Mouse (Mus musculus) cerebellum, adult 9-11 months (tissue): ENCODE measurements at regions not wholly inside any gene's neighbourhood (a gene's known extent, or its start where the extent isn't known, plus 50 kb on each side); places are given as distances from the start of the nearest gene placed in this dataset.

Source experiments
- DNase-seq: peaks from one replicate; pipeline ENCODE4 v3.0.0; 2022

DNA sequence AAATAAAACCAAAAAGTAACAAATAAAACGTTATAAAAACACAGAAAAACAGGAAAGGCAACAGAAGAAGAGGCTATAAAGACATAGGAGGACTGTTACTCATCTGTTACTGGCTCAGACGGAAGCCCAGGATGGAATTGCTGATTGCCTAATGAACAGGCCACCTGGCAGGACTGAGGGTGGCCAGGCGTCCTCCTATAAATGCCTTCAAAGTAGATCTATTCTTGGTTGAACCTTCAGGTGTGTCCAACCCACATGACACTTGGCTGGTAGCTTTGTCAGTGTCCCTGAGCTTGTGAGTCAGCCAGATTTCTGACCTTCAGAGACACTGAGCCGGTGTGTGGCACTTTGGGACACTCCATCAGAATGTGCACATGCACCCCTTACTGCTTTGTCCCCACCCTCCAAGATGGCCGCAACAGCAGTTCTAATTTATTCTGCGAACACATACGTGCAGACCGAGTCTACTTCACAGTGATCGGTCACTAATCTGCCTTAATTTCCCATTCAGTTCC lies 222.5 kb upstream of the Runx1 start:
- peak; percentile 37 for DNase-seq

DNA sequence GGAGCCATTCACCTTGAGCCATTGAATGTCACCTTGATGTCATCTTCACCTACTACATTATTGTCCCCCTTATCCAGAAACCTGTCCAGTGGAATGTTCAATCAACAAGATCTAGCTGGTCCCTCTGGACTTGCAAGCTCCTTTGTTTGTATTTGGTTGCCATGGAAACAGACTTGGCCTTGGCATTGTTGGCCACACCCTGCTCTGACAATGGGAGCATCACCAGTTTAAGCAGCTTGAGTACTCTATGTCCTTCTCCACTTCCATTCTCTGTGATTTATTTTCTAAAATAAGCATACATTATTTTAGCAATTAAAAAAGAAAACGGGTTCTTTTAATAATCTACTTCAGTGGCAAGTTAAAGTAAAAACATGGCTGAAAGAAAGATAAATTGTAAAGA lies 221.6 kb upstream of the Runx1 start:
- no peak for DNase-seq

DNA sequence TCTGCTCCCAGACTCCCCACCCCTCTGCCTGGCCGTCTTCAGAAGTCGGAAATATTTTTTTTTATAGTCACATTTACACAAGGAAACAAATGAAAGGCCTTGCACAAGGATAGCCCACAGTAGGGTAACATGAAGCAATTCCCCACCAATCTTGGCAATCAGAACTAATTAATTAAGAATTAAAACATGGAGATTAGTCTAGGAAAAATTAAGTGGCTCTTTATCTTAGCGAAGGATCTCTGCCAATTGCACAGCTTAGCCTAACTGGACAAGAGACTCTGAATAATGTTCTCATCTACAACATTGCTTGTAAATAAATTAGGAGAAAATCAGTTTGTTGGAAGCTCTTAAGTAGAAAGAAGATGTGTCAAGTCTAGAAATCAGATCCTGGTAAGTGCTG lies 220.3 kb upstream of the Runx1 start:
- DNase-seq, result no peak

DNA sequence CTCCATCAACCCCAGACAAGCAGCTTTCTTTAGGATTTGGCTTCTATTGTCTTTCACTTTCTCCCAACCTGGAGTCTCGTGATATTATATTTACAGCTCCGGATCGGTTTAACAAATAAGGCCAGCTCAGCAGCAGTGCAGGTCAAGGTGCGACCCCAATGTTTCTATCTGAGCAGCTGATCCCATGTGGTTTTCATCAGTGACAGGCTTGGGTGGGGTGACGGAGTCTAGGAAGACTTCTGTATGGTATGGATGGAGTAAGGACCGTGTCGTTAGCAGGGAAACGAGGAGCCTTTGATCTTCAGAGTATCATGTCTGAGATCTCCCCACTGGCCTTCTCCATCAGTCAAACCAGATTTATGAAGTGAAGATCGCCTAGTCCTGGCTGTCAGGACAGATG lies 217.4 kb upstream of the Runx1 start:
- no peak for DNase-seq

DNA sequence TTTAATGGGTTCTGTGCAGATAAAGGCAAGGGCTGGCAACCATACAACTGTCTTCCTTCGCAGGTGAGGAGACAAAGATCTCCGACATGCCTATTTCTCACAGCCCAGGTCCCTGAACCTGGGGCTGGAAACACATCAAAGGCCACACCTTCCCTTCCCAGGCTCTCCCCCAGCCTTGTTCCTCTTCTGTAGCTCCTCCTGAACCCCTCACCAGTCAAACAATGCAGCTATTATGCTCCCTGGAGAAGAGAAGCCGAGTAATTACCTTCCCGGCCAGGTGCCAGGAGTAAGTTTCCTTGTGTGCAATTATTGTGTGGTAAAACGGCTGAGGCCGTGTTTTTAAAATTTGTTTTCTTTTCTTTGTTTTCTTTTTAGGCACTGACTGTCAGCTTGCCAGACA lies 217.0 kb upstream of the Runx1 start:
- DNase-seq, result no peak

DNA sequence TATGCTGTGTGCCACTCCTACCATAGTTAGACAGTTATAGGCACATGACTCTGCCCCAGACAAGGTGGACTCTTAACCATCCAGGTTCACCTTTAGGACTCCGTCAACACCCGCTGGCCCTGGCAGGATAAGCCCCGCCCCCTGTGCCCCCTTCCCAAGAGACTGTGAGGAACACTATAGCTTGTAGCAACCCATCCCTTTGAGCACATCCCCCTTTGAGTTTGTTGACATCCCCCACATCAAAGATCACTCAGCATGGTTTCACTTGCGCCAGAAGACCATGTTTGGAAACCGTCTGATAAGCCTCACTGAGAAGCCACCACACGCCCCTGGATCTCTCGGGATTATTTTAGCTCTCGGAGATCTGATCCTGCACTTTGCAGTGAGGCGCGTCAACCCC lies 216.5 kb upstream of the Runx1 start:
- no peak for DNase-seq

DNA sequence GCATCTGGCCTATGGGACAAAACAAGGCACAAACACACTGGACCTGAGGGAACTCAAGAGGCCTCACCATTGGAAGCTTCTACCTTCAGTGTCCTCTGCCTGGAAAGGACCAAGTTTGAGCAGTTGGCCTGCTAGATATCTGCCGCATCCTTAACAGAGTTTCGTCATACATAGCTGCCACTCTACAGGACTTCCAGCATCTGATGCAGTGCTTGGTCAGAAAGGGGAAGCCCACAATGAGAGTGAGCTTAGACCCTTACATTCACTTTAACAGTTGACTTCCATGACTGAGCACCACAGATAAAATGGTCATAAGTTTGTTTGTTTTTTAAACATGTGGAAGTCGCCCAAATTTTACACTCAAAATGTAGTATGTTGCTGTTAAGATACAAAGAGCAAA lies 215.9 kb upstream of the Runx1 start:
- no peak for DNase-seq

DNA sequence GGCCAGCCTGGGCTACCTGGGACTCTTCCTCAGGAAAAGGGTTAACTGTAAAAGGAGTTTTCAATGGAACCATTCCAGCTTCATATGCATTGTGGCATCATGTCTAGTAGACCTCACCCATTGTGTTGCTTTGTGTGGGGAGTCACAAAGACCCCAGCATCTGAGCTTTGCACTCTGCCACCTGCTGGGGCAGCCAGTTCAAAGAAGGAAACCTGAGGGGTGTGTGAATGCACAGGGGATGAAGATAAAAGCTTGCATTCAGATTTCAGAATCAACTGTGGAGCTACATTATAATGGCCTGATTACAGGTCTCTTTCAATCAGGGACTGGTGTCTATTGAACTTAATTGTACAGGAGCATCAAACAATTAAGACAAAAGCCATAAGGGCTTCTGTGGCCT lies 215.4 kb upstream of the Runx1 start:
- no peak for DNase-seq

DNA sequence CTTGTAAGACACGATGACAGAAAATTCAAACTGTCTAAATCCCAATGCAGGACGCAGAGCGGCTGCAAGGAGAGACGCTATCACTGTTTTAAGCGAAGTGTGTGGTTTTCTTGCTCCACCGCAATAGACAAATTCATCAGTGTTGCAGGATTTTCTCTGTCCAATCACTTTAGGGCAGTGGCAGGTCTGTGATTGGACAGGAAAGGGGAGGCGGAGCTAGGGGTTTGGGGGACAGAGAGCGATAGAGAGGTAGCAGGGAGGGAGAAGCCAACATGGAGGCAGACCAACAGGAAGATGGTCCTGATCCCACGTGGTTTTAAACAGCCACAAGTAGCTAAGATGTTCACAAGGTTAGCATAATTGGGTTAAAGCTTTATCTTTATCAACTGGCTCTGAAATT lies 209.7 kb upstream of the Runx1 start:
- DNase-seq, result no peak

DNA sequence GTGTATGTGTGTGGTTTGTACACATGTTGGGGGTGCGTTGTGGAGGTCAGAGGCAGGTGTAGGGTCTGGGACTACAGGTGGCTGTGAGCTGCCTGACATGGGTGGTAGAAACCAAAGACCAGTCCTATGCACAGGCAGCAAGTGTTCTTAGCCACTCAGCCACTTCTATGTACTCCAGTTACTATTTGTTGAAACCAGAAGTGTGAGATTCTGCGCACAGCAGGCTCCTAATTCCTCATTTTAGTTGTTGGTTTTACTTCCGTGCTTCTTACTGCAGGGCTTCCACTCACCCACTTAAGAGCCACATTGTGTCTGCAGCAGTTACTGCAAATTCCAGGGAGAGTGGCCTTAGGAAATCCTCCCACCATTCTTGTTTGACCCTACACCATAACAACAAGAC lies 208.0 kb upstream of the Runx1 start:
- no peak for DNase-seq

DNA sequence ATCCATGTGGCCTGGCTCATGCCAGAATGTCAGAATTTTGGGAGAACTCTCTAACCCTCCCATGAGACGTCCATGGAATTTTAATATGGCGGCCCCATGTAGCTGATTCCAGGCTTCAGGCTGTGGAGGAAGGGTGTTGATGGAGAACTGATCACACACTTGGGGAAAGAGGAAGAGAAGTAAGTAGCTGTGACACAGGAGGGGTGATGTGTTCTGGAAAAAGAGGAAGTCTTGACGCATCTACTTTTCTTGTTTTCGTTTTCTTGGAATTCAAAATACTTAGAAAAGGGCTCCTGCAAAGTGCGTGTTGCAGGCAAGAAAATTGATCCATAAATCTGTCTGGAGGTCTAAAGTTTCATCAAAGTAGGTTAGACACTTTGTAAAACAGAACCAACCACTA lies 205.7 kb upstream of the Runx1 start:
- no peak for DNase-seq

DNA sequence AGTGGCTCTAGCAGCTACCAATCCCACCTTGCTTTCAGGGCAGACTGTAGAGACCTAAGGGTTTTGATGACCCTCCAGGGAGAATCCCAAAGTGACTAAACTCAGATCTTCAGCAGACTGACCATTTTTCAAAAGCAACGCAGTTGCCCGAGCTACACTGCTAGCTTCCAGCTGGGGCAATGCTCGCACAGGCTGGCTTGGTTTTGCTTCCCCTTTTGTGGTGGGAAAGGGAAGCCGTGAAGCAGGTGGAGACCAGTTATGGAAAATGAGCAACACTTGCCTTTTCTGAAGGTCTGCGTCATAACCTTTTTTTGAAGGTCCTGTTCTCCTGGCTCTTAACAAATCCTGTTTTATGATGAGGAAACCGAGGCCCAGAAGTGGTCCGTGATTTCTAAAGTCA lies 202.7 kb upstream of the Runx1 start:
- no peak for DNase-seq

DNA sequence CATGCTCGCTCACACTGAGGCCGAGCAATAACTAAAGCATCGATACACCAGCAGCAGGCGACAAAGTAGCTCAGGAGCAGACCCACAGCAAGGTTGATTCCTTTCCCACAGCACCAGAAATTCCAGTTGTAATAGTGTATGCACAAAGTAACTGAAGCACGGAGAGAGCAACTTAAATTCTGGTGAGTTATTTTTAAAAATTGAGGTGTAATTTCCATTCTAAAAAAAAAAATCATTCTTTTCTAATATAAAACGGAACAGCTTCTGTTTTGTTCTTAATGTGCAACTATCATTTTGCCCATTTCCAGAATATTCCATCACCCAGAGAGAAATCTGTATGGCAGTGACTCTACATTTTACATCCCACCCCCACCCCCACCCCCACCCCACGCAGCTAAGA lies 202.1 kb upstream of the Runx1 start:
- DNase-seq, result no peak

DNA sequence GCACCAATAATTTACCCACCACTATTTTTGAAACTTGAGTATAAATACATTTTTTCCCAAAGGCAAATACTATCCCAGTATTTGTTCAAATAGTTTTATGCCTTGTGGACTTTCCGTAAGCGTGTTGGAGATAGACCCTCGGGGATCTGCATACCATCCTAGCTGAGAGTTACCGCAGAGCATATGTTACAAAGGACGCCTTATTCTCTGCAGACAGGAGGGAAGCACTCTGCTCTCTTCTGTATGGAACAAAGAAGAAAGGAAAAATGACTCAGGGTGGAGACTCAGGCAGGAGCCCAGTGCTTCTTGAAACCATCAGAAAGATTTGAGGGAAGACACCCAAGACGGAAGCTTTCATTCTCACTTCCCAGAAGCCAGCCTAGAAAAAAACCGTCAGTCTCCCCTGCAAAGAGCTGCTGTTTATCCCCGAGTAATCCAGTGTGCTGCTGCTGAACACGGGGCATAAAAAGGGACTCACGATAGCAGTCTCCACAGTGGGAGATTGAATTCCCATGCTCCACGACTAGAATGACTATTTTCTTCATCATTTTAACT lies 200.2 kb upstream of the Runx1 start:
- DNase-seq, result no peak

DNA sequence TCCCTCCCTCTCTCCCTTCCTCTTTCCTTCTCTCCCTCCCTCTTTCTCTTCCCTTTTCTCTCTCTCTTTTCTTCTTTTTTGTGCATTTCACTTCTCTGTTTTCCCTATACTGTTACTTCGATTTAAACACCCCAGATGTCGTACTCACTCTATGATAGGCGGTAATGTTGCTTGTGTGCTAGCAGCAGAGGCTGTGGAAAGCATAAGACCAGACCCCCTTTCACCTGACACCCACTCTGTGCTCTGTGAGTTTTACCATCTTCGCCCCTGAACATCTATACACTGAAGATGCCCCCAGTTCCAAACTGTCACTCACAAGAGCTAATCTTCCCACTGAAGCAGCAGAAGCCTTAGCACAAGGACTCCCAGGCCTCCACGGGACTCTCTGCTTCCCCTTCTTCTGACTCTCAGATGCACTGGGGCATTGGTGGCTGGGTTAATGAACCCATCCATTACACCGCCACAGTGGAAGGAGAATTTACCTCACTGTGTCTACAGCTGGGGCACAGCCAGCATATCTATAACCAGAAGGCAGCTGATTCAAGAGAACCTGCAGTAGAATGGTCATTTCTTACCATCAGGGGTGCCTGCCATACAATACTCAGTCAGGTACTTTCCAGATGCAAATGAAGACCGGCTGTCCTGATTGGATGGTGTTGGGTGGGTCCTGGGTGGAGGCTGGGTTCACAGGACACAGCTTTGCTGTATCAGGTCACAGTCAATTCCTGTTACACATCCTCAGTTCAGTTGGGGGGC lies 194.0 kb upstream of the Runx1 start:
- no peak for DNase-seq

DNA sequence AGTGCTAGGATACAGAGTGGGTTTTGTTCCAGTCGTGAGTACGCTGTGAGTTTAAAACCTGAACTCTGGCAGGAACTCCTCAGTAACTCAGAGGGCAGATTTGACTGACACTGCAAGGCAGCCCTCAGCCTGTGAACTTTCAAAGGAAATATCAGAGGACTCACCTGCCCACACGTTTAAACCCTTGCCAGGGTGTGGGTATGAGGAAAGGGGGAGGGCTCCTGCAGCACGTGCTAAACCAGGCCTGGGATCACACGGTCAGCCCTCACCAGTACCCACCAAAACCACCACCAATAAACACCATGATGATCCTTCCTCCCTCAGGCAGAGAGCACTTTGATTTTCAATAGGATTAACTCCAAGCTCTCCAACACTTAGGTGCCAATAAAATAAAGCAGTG lies 192.8 kb upstream of the Runx1 start:
- no peak for DNase-seq

DNA sequence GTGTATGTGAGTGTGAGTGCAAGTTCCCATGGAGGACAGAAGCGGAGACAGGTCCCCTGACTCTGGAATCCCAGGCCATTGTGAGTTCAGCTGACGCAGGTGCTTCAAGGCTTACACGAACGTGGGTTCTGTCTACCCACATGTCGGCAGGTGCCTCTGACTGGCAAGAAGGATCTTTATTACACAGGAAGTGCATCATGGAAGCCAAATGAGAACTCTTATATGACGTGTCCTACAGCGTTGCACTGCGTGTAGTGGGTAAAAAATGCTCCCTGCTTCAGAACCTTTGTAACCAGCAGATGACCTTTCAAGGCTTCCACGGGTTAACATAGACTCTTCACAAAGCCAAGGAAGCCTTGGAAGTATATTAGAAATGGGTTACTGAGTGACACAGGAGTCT lies 191.1 kb upstream of the Runx1 start:
- no peak for DNase-seq

DNA sequence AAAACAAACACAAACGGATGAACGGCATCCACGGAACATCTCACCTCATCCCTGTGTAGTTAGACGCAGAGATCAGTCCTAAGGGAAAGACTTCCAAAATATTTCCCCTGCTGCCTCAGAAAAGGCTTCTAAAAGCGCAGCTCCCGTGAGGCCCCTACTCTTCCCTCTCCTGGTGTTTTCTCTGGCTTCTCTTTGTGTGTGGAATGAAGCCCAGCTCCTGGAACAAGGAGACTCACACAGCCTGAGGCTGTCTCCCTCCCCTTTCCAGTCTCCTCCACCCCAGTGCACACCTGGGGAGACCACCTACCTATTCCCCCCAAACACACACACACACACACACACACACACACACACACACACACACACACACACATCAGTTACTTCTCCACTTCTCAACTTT lies 189.7 kb upstream of the Runx1 start:
- DNase-seq, result no peak

DNA sequence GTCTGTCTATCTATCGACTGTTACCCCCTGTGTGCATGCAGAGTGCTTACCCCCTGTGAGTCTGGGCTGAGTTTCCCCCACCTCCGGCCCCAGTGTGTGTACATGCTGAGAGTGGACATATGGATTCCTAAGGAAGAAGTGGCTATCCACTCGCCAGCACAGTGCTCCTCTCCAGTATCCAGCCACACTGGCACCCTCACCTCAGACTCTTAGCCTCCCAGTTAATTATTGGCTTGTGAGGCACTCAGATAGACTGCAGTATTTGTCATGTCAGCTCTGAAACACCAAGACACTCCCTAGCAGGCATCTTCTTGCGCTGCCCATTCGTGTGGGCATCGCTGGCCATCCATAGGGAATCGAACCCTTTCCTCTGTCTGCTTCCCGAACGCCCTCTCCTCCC lies 189.0 kb upstream of the Runx1 start:
- DNase-seq, result no peak

DNA sequence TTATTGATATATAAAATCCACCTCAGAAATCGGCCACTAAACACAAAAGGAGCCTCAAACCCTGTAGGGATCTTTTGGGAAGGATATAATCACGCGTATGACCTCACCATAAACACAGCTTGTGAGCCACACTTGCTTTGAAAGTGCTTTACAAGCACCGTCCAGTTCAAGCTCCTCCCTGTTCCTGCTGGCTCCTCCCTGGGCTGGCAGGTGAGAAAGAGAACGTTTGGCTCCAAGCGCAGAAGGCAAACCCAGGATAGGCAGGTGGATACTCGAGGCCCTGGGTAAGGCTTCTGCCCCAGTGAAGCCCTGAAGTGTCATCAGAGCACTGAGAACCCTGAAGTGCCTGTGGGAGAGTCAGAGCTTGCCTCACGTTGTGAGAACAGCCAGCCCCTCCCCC lies 187.9 kb upstream of the Runx1 start:
- DNase-seq, result no peak

DNA sequence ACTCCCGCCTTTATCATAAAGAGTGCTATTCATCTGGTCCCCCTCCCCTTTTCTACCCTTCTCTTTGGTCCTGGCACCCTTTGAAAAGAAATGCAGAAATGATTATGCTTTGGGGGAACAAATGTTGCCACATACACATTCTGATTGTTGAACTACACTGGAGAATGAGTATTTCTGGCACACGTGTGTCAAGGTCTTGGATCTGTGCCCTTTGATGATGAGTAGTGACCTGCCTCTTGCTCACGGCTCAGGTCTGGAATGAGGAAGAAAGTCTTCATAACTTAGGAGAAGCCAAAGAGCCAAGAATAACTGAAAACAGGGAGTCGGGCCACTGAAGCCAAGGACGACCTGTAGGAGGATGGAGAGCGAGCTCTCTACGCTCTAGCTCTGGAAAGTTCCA lies 187.3 kb upstream of the Runx1 start:
- no peak for DNase-seq

DNA sequence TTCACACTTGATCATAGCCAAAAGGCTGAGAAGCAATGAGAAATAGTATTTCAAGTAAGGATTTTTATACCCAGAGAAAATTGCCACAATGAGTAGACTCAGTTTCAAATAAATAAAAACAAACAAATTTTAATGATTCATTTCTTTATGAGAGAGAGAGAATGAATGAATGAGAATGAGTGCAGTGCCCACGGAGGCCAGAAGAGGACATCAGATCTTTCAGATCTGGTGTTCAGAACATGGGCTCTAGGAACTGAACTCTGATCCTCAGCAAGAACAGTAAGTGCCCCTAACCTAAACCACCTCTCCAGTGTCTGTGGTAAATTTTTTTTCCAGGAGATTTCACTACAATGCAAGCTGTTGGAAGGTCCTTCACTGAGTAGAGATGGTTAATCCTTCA lies 185.5 kb upstream of the Runx1 start:
- no peak for DNase-seq

DNA sequence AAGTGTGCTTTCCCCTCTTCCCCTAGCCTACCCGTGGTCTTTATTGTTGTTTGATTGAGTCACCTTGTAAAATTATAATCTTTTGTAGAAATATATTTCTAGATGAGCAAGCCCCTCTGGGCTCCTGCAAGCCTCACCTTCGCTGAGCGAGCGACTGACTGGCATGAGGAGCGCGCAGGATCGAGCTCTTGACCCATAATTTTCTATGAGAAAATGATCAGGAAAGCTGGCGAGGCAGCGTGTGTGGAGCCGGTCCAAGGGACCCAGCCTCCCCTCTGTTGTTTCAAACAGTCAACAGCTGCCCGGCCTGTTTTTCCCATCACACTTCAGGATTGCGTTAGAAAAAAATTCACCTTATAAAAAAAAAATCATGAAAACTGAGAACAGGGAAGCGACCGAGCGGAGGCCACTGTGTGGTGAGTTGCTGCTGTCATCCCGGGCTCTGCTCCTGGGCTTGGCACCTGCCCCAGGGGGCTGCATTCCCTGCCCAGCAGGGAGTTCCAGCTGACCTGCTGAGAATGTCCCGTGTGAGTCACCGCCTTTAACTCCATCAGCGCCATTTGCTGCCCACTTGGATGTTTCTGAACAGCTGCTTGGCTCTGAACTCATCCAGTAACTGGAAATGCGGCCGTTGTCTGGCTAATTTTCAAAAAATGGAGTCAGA lies 180.5 kb upstream of the Runx1 start:
- DNase-seq, result no peak

DNA sequence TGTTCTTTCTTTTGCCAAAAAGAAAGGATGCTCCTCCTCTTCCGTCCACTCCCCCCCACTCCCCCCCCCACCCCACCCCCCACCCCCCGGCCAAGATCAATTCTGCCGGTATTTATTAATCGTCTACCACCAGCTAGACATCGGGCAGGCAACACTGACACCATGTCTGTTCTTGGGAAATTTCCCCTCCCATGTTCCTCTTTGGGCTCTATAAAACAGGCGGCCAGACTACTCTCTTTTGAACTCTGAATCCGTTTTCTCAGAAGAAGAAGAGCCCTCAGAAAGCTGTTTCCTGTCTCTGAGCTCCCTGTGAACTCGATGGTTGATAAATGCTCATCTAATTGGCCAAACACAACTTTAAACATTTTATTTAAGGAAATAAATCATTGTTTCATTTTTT lies 179.5 kb upstream of the Runx1 start:
- DNase-seq, result no peak

DNA sequence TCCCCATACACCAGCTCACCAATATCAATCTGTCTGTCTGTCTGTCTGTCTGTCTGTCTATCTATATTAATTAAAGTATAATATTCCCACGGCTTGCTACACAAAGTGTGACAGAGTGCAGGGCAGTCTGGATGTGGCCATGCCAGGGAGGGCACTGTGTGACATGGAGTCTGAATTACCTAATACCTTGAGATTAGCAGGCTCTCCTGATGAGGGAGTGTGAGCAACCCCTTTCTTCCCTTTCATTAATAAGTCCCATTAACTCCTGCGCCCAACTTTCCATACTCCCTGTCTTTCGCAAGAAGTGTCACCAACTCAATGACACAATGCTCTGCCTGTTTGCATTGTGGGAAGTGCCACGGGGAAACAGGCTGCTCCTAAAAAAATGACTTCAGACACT lies 177.9 kb upstream of the Runx1 start:
- no peak for DNase-seq
